Mouse (Mus musculus) forebrain, embryonic 14.5 days (tissue): ENCODE measurements at regions not wholly inside any gene's neighbourhood (a gene's known extent, or its start where the extent isn't known, plus 50 kb on each side); places are given as distances from the start of the nearest gene placed in this dataset.

ENCODE experiments used
- ATAC-seq: fragments of 200-750 bp; cut with Nextera tagmentation; 2 replicates; pipeline ENCODE4 v1.8.0; 2017; ENCODE audit warnings: mild to moderate bottlenecking, moderate library complexity
- DNase-seq: peaks from one replicate; pipeline ENCODE4 v3.0.0-alpha.2; 2015; ENCODE audit warnings: low spot score
- H3K27ac ChIP-seq: fragments of 300-500 bp; sonication (generic); 2 replicates; pipeline ENCODE4 v1.5.1; 2014; ENCODE audit warnings: low read depth, mild to moderate bottlenecking, control low read depth, low read length, moderate library complexity
- H3K27me3 ChIP-seq: fragments of 300-500 bp; sonication (generic); replicated peaks from 2 replicates; pipeline ENCODE4 v1.6.1; 2014; ENCODE audit warnings: low read length, control low read depth, mixed read lengths; ENCODE audit not compliant: control insufficient read depth, insufficient read depth
- H3K36me3 ChIP-seq: fragments of 300-500 bp; sonication (generic); 2 replicates; pipeline ENCODE4 v1.6.1; 2014; ENCODE audit warnings: low read length, control low read depth; ENCODE audit not compliant: control insufficient read depth, insufficient read depth
- H3K4me1 ChIP-seq: fragments of 300-500 bp; sonication (generic); 2 replicates; pipeline ENCODE4 v1.6.1; 2014; ENCODE audit warnings: antibody characterized with exemption, low read length, control low read depth; ENCODE audit not compliant: control insufficient read depth, insufficient read depth
- H3K4me2 ChIP-seq: fragments of 300-500 bp; sonication (generic); 2 replicates; pipeline ENCODE4 v1.6.1; 2014; ENCODE audit warnings: mild to moderate bottlenecking, control low read depth, low read length
- H3K4me3 ChIP-seq: fragments of 300-500 bp; sonication (generic); 2 replicates; pipeline ENCODE4 v1.5.1; 2014; ENCODE audit warnings: low read depth, low read length, control low read depth
- H3K9ac ChIP-seq: fragments of 300-500 bp; sonication (generic); 2 replicates; pipeline ENCODE4 v1.6.1; 2014; ENCODE audit warnings: mild to moderate bottlenecking, low read length, control low read depth, moderate library complexity
- H3K9me3 ChIP-seq: fragments of 300-500 bp; sonication (generic); replicated peaks from 2 replicates; pipeline ENCODE4 v1.6.1; 2016; ENCODE audit warnings: low read length, control low read depth, mixed read lengths; ENCODE audit not compliant: control insufficient read depth
- WGBS: fragments of 180-500 bp; shearing (Covaris S2); extraction: QIAGEN DNeasy Blood & Tissue Kit; methylation state at CpG from one replicate; pipeline ENCODE4 v1.1.7; 2014; 5-methylcytosine and 5-hydroxymethylcytosine counted together

GRCm38 (mm10) chr12:32640591-32640990, 178.8 kb upstream of the Nampt start:
- Histone ChIP-seq H3K4me3 (no peak overlapping the region), H3K27me3 (no peaks in the 10 kb centered on the region), H3K4me1 (no peaks in the 10 kb centered on the region), H3K4me2 (no peak overlapping the region), H3K9me3 (no peaks in the 10 kb centered on the region), H3K9ac (no peak overlapping the region), H3K36me3 (no peaks in the 10 kb centered on the region), H3K27ac (no peak overlapping the region)
- 74% methylated on average over 2 of the region's 2 CpGs for WGBS
- DNase-seq (no peak), ATAC-seq (no peak)

DNA sequence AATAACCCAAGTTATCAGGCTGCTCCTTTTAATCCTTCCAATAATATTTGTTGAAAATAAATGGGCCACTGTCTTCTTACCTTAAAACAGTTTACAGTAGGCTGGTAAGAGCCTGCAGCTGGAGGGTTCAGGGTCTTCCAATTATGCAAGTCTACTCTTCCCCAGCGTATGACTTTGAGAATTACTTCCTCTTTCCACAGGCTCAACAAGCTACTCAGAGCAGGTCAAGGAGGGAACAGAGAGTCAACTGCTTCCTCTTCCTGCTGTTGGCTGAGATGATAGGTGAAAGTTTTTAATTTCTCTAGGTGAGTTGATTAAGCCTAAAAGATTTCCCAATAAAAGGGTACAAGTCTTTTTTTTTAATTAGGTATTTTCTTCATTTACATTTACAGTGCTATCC, 176.9 kb upstream of the Nampt start:
- no peaks in the 10 kb centered on the region for H3K27me3 ChIP-seq
- H3K4me3 ChIP-seq: no peak overlapping the region
- ATAC-seq (no peak), DNase-seq (no peak)
- no peak overlapping the region for H3K9ac ChIP-seq
- H3K4me1 ChIP-seq: no peaks in the 10 kb centered on the region
- H3K36me3 ChIP-seq: no peaks in the 10 kb centered on the region
- no peak overlapping the region for H3K4me2 ChIP-seq
- no peak overlapping the region for H3K27ac ChIP-seq
- H3K9me3 ChIP-seq: no peaks in the 10 kb centered on the region
- 100% methylated on average over 1 of the region's 1 CpGs for WGBS

DNA sequence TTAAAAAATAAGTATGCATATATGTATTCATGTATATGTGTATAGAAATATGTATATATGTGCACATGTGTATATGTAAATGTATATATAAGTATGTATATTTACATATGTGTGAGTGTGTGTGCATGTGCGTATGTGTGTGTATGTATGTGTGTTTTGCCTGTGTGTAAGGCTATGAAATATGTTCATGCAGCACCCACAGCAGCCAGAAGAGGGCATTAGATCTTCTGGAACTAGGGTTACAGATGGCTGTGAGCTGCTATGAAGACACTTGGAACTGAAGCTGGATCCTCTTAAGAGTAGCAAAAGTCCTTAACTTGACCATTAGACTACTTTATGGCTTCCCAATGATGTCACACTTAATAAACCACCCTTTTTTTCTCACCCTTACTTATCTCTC, 166.2 kb upstream of the Nampt start:
- 96% methylated on average over 1 of the region's 1 CpGs for WGBS
- DNase-seq: no peak
- H3K4me2 ChIP-seq: no peak overlapping the region
- no peaks in the 10 kb centered on the region for H3K27me3 ChIP-seq
- H3K9me3 ChIP-seq: no peaks in the 10 kb centered on the region
- no peaks in the 10 kb centered on the region for H3K36me3 ChIP-seq
- H3K4me1 ChIP-seq: no peaks in the 10 kb centered on the region
- no peak overlapping the region for H3K9ac ChIP-seq
- H3K4me3 ChIP-seq: no peak overlapping the region
- H3K27ac ChIP-seq: no peak overlapping the region
- ATAC-seq: no peak

DNA sequence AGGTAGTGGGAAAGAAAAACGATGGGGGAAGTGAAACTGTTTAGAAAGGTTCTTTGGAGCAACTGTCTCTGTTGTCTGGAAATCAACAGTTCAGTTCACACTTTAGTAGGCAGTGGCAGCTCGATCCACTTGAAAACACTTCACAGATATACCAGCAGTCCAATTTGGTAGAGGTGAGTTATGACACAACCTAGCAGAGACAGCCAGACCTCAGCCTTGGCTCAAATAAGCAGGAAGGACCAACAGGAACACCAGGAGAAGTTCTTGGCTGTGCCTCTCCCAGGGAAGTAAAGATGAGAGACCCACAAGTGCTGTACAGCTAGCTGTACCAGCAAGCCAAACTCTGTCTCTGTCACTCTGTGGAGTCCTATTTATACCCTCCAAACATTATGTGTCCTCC, 163.2 kb upstream of the Nampt start:
- no peak for ATAC-seq
- WGBS: 79% methylated on average over 2 of the region's 2 CpGs

DNA sequence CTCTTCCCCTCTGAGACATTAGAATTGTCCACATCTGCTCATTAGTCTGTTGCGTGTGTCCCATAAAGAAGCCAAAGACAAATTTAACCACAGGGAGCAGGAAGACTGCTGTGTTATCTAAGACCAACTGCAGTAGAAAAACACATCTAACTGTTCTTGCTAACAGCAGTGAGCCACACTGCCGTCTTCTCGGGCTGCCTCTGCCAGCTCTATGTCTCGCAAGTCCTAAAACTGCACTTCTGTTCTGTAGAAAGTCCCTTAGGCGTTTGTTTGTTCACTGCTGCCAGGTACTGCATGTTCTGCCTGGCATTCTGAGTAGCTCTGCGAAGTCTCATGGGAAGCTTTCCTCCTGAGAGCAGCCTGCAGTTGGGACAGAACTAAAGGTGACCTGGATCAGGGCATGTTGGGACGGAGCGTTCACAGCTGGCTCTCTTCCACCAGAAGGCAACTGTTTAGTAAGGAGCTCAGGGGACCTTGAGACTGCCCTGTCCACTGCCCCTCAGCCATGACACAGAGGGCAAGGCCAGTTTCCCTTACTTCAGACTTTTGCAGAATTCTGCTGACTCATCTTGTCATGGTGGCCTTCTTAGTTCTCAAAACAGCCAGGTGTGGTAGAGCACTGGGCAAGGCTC, 157.4 kb upstream of the Nampt start:
- no peaks in the 10 kb centered on the region for H3K27me3 ChIP-seq
- no peaks in the 10 kb centered on the region for H3K36me3 ChIP-seq
- H3K27ac ChIP-seq: no peak overlapping the region
- H3K9ac ChIP-seq: no peak overlapping the region
- DNase-seq: no peak
- WGBS: 84% methylated on average over 8 of the region's 8 CpGs
- no peak overlapping the region for H3K4me3 ChIP-seq
- no peaks in the 10 kb centered on the region for H3K4me1 ChIP-seq
- no peak for ATAC-seq
- H3K4me2 ChIP-seq: no peak overlapping the region
- no peaks in the 10 kb centered on the region for H3K9me3 ChIP-seq

More for the DNA sequence above, 163.2 kb upstream of the Nampt start:
- DNase-seq: no peak
- H3K27ac ChIP-seq: no peak overlapping the region
- no peak overlapping the region for H3K9ac ChIP-seq
- no peaks in the 10 kb centered on the region for H3K36me3 ChIP-seq
- no peaks in the 10 kb centered on the region for H3K9me3 ChIP-seq
- H3K4me1 ChIP-seq: no peaks in the 10 kb centered on the region
- H3K4me3 ChIP-seq: no peak overlapping the region
- no peak overlapping the region for H3K4me2 ChIP-seq
- H3K27me3 ChIP-seq: no peaks in the 10 kb centered on the region

DNA sequence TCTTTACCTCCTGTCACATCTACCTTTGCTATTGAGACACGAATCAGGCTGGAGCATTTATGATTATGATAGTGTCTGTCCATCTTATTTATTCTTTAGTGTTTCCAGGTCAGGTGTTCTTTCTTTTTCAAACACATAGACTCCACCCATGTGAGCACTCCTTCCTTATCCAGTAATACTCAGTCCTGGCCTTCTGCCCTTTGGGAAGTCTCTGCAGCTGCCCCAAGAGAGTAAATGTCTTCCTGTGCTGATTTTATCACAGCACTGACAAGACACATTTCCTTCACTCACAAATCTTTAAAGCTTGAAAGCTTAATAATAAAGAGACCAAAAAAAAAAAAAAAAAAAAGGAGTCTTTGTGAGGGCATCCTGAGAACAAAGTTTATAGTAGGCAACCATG, 153.3 kb upstream of the Nampt start:
- no peaks in the 10 kb centered on the region for H3K36me3 ChIP-seq
- ATAC-seq: no peak
- WGBS: 93% methylated on average over 1 of the region's 1 CpGs

GRCm38 (mm10) chr12:32677908-32678307, 141.4 kb upstream of the Nampt start:
- Histone ChIP-seq H3K36me3 (no peaks in the 10 kb centered on the region), H3K4me3 (no peak overlapping the region), H3K27me3 (no peaks in the 10 kb centered on the region), H3K9ac (no peak overlapping the region), H3K9me3 (no peaks in the 10 kb centered on the region), H3K27ac (no peak overlapping the region), H3K4me2 (no peak overlapping the region), H3K4me1 (no peaks in the 10 kb centered on the region)
- DNase-seq (no peak), ATAC-seq (no peak)
- WGBS: 82% methylated on average over 1 of the region's 1 CpGs

More for the DNA sequence above, 153.3 kb upstream of the Nampt start:
- no peak overlapping the region for H3K9ac ChIP-seq
- H3K27me3 ChIP-seq: no peaks in the 10 kb centered on the region
- H3K4me3 ChIP-seq: no peak overlapping the region
- no peak overlapping the region for H3K27ac ChIP-seq
- H3K9me3 ChIP-seq: no peaks in the 10 kb centered on the region
- no peak for DNase-seq
- no peak overlapping the region for H3K4me2 ChIP-seq
- no peaks in the 10 kb centered on the region for H3K4me1 ChIP-seq

GRCm38 (mm10) chr12:32678756-32679155, 140.6 kb upstream of the Nampt start:
- no peak for ATAC-seq
- DNase-seq: no peak
- WGBS: 78% methylated on average over 1 of the region's 1 CpGs
- Histone ChIP-seq H3K27ac (no peak overlapping the region), H3K9me3 (no peaks in the 10 kb centered on the region), H3K4me2 (no peak overlapping the region), H3K36me3 (no peaks in the 10 kb centered on the region), H3K27me3 (no peaks in the 10 kb centered on the region), H3K4me1 (no peaks in the 10 kb centered on the region), H3K4me3 (no peak overlapping the region), H3K9ac (no peak overlapping the region)

DNA sequence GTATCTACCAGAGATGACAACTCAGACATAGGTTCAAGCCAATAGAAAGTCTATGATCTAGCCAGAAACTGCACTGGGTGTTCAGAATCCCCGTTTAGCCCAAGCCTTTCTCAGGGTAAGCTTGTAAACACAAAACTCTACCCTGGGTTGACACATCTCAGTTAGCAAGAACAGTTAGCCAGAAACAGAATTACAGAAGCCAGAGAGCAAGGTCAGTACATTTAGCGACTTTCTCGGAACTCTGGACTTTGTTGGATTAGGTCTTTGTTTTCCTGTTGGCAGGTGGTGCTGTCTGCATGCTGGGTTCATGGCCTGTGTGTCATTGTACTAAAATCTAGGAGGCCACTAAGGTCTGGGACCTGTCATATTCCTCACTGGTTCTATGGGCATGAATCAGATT, 137.4 kb upstream of the Nampt start:
- no peaks in the 10 kb centered on the region for H3K27me3 ChIP-seq
- H3K27ac ChIP-seq: no peak overlapping the region
- no peak for ATAC-seq
- no peaks in the 10 kb centered on the region for H3K4me1 ChIP-seq
- H3K36me3 ChIP-seq: no peaks in the 10 kb centered on the region
- 83% methylated on average over 3 of the region's 3 CpGs for WGBS
- no peak overlapping the region for H3K4me3 ChIP-seq
- no peak for DNase-seq
- no peak overlapping the region for H3K9ac ChIP-seq
- H3K4me2 ChIP-seq: no peak overlapping the region
- no peaks in the 10 kb centered on the region for H3K9me3 ChIP-seq
